In genomic region chr9:70284584-70285140, GRCm38 (mm10) we compare ENCODE assay signal across 16 mouse cellular contexts.
DNase-seq lines count a peak whose midpoint lies in the region; ATAC-seq and TF ChIP-seq lines count a peak whose summit lies in the region.
"Had no signal": no experiment of that assay in that cellular context is flagged by ENCODE, and none has a peak within 500 bp of the region (broad histone marks: within the 10 kb centered on the region; RNA-seq: fewer than 3 reads in every experiment).

No protein-coding gene starts in this region.

- no peak overlapping the region for H3K9ac ChIP-seq in embryonic facial prominence, embryonic 14.5 days (ENCODE audit: low read depth, low read length)
- no peak overlapping the region for H3K9ac ChIP-seq in lung, embryonic 16.5 days (ENCODE audit: low read length)
- H3K9ac ChIP-seq in neural tube, embryonic 15.5 days (replicated peaks): no peak overlapping the region
- H3K9ac ChIP-seq: forebrain, embryonic 13.5 days; liver, embryonic 13.5 days; neural tube, embryonic 13.5 days had no signal

- H3K4me1 ChIP-seq in embryonic facial prominence, embryonic 14.5 days (ENCODE audit: control insufficient read depth, insufficient read depth, low read length): no peaks in the 10 kb centered on the region
- no peaks in the 10 kb centered on the region for H3K4me1 ChIP-seq in embryonic facial prominence, embryonic 10.5 days
- H3K4me1 ChIP-seq in lung, embryonic 16.5 days (replicated peaks; ENCODE audit: control insufficient read depth, insufficient read depth, low read length): 0 out of 2 replicates have a peak, but pooled peaks cover 3% of the 10 kb centered on the region
- peaks cover 11% of the 10 kb centered on the region; the same call in 1 of the 2 replicates for H3K4me1 ChIP-seq in lung, adult 2 months (ENCODE audit: control insufficient read depth, insufficient read depth, low read length)
- no peaks in the 10 kb centered on the region for H3K4me1 ChIP-seq in neural tube, embryonic 15.5 days
- H3K4me1 ChIP-seq: forebrain, embryonic 13.5 days; liver, embryonic 13.5 days; neural tube, embryonic 13.5 days had no signal

- peak; percentile 37; the same call in 1 of the 2 replicates for ATAC-seq in embryonic facial prominence, embryonic 14.5 days (ENCODE audit: low read depth)
- peak; percentile 45; the same call in 1 of the 2 replicates for ATAC-seq in lung, embryonic 16.5 days (ENCODE audit: low read depth)
- ATAC-seq in hematopoietic stem cell, adult 5-6 weeks (replicated peaks in 1 of 2; ENCODE audit: insufficient read depth in 1 of 2, low FRiP score in 2 of 2, low TSS enrichment in 1 of 2, low read depth in 1 of 2, poor library complexity in 2 of 2, severe bottlenecking in 2 of 2): peak; percentile 86 to 94
- ATAC-seq in neural tube, embryonic 15.5 days (ENCODE audit: low FRiP score): no peak
- ATAC-seq: forebrain, embryonic 13.5 days; inflammation-experienced regulatory T-cells, adult 6 months had no signal

- DNase-seq in embryonic facial prominence, embryonic 14.5 days (ENCODE audit: low spot score): no peak
- no peak for DNase-seq in embryonic facial prominence, embryonic 10.5 days (ENCODE audit: low spot score)
- DNase-seq in lung, adult 2 months: no peak
- peak; percentile 50 for DNase-seq in splenic B cell, adult 2 months (ENCODE audit: low read depth, low spot score)
- no peak for DNase-seq in cerebellum, adult 11-12 months
- DNase-seq: adrenal gland, postnatal 10 days; heart, postnatal 10 days; kidney, postnatal 14 days; liver, embryonic 13.5 days; midbrain, embryonic 14.5 days had no signal

- WGBS in embryonic facial prominence, embryonic 14.5 days: 64% methylated on average over 7 of the region's 7 CpGs
- WGBS in embryonic facial prominence, embryonic 10.5 days: 85% methylated on average over 7 of the region's 7 CpGs
- WGBS in lung, embryonic 16.5 days: 57% methylated on average over 7 of the region's 7 CpGs
- WGBS in lung, adult 2 months: 31% methylated on average over 7 of the region's 7 CpGs
- WGBS in neural tube, embryonic 15.5 days: 72% methylated on average over 7 of the region's 7 CpGs

- H3K4me3 ChIP-seq in embryonic facial prominence, embryonic 14.5 days (ENCODE audit: low read depth, low read length): no peak overlapping the region
- no peak overlapping the region for H3K4me3 ChIP-seq in embryonic facial prominence, embryonic 10.5 days
- no peak overlapping the region for H3K4me3 ChIP-seq in lung, embryonic 16.5 days (ENCODE audit: low read length)
- H3K4me3 ChIP-seq in lung, adult 2 months (replicated peaks; ENCODE audit: extremely low read depth, low read depth, low read length): no peak overlapping the region
- no peak overlapping the region for H3K4me3 ChIP-seq in neural tube, embryonic 15.5 days (replicated peaks)
- H3K4me3 ChIP-seq: forebrain, embryonic 13.5 days; liver, embryonic 13.5 days; neural tube, embryonic 13.5 days had no signal

- no peak for TF ChIP-seq POLR2A in lung, adult 2 months (IDR thresholded peaks at IDR 0.05; ENCODE audit: borderline replicate concordance, extremely low read depth, low read depth, low read length)

- H3K36me3 ChIP-seq in embryonic facial prominence, embryonic 14.5 days (ENCODE audit: control insufficient read depth, insufficient read depth, low read length): 0 out of 2 replicates have a peak, but pooled peaks cover 4% of the 10 kb centered on the region
- H3K36me3 ChIP-seq in embryonic facial prominence, embryonic 10.5 days (replicated peaks): 0 out of 2 replicates have a peak, but pooled peaks cover 5% of the 10 kb centered on the region
- H3K36me3 ChIP-seq in lung, embryonic 16.5 days (ENCODE audit: control insufficient read depth, insufficient read depth, low read length): no peaks in the 10 kb centered on the region; the same call in 1 of the 2 replicates
- peaks cover 10% of the 10 kb centered on the region for H3K36me3 ChIP-seq in splenic B cell, adult 2 months (ENCODE audit: control insufficient read depth, insufficient read depth, low read length, poor library complexity, severe bottlenecking)
- H3K36me3 ChIP-seq in neural tube, embryonic 15.5 days: no peaks in the 10 kb centered on the region
- H3K36me3 ChIP-seq: liver, embryonic 13.5 days; neural tube, embryonic 13.5 days had no signal

- no peak overlapping the region for H3K4me2 ChIP-seq in embryonic facial prominence, embryonic 14.5 days (ENCODE audit: low read depth, low read length)
- no peak overlapping the region for H3K4me2 ChIP-seq in lung, embryonic 16.5 days (ENCODE audit: low read depth, low read length)
- no peak overlapping the region for H3K4me2 ChIP-seq in neural tube, embryonic 15.5 days
- H3K4me2 ChIP-seq: forebrain, embryonic 13.5 days; liver, embryonic 13.5 days; neural tube, embryonic 13.5 days had no signal

- 0 out of 2 replicates have a peak, but pooled peaks cover 4% of the 10 kb centered on the region for H3K9me3 ChIP-seq in embryonic facial prominence, embryonic 14.5 days (ENCODE audit: control insufficient read depth, low read length)
- H3K9me3 ChIP-seq in embryonic facial prominence, embryonic 10.5 days: no peaks in the 10 kb centered on the region
- no peaks in the 10 kb centered on the region for H3K9me3 ChIP-seq in lung, embryonic 16.5 days (ENCODE audit: control insufficient read depth, low read length)
- H3K9me3 ChIP-seq in neural tube, embryonic 15.5 days (replicated peaks): no peaks in the 10 kb centered on the region
- H3K9me3 ChIP-seq: forebrain, embryonic 13.5 days; liver, embryonic 13.5 days; neural tube, embryonic 13.5 days had no signal

- H3K27ac ChIP-seq in embryonic facial prominence, embryonic 14.5 days (replicated peaks; ENCODE audit: low read depth, low read length): no peak overlapping the region
- no peak overlapping the region for H3K27ac ChIP-seq in embryonic facial prominence, embryonic 10.5 days (replicated peaks)
- 0 out of 2 replicates have a peak overlapping the region, but pooled peaks have one; percentile 11 for H3K27ac ChIP-seq in lung, embryonic 16.5 days (ENCODE audit: low read length)
- no peak overlapping the region for H3K27ac ChIP-seq in neural tube, embryonic 15.5 days (replicated peaks)
- H3K27ac ChIP-seq: forebrain, embryonic 13.5 days; liver, embryonic 13.5 days; neural tube, embryonic 13.5 days had no signal

- H3K27me3 ChIP-seq in embryonic facial prominence, embryonic 14.5 days (replicated peaks; ENCODE audit: control insufficient read depth, insufficient read depth, low read length): no peaks in the 10 kb centered on the region
- H3K27me3 ChIP-seq in embryonic facial prominence, embryonic 10.5 days (replicated peaks; ENCODE audit: low read depth, poor library complexity, severe bottlenecking): no peaks in the 10 kb centered on the region
- H3K27me3 ChIP-seq in lung, embryonic 16.5 days (ENCODE audit: control insufficient read depth, insufficient read depth, low read depth, low read length): no peaks in the 10 kb centered on the region
- no peaks in the 10 kb centered on the region for H3K27me3 ChIP-seq in splenic B cell, adult 2 months (ENCODE audit: control insufficient read depth, insufficient read depth, low read length, poor library complexity, severe bottlenecking)
- H3K27me3 ChIP-seq in neural tube, embryonic 15.5 days (replicated peaks): no peaks in the 10 kb centered on the region
- H3K27me3 ChIP-seq: forebrain, embryonic 13.5 days; liver, embryonic 13.5 days; neural tube, embryonic 13.5 days had no signal

- no peak for TF ChIP-seq CTCF in lung, adult 2 months (IDR thresholded peaks at IDR 0.05; ENCODE audit: insufficient read depth, low read length)
